Mouse (Mus musculus): ENCODE results near the gene Kdm4c. TPM values are rescaled to one million over a fixed set of nuclear protein-coding genes. Genes with fewer than 3 reads are reported as not detected.

Kdm4c gene
- polyA plus RNA-seq, 1 experiment from 2014 or later: 10.1 TPM

Other genes with a start within 250 kb of the Kdm4c start
- 0.20 and 0.51 TPM in 2 replicates for gene Frmd3, start 229.1 kb upstream of the Kdm4c start, polyA plus RNA-seq (2015; fragmentation: Nextera tagmentation; extraction: Ambion mirVana)